Mouse (Mus musculus): ENCODE results near the gene Htatip2.

Htatip2 gene

GRCm38 (mm10) chr7:49758934-49759571 is at the start of gene Htatip2:
Gene Htatip2 (plus strand): TSS chr7:49759115.
- WGBS = 2% methylated on average over 42 of the region's 42 CpGs

GRCm38 (mm10) chr7:49709381-49710021 is 49.4 kb upstream of the Htatip2 start:
- WGBS = 71% methylated on average over 9 of the region's 9 CpGs

GRCm38 (mm10) chr7:49717942-49718733 is 40.8 kb upstream of the Htatip2 start:
- WGBS = 77% methylated on average over 15 of the region's 15 CpGs

GRCm38 (mm10) chr7:49734342-49734741 is 24.6 kb upstream of the Htatip2 start:
- 79% methylated on average over 4 of the region's 4 CpGs for WGBS

GRCm38 (mm10) chr7:49739448-49739847 is 19.5 kb upstream of the Htatip2 start:
- 66% methylated on average over 8 of the region's 8 CpGs for WGBS

GRCm38 (mm10) chr7:49741474-49741873 is 17.4 kb upstream of the Htatip2 start:
- 58% methylated on average over 5 of the region's 5 CpGs for WGBS

GRCm38 (mm10) chr7:49741923-49742322 is 17.0 kb upstream of the Htatip2 start:
- 67% methylated on average over 10 of the region's 10 CpGs for WGBS

- WGBS = 10% methylated on average over 4 of the region's 4 CpGs
Observed at GRCm38 (mm10) chr7:49751148-49751547, 7.8 kb upstream of the Htatip2 start.

GRCm38 (mm10) chr7:49752730-49753506 is 6.0 kb upstream of the Htatip2 start:
- 36% methylated on average over 25 of the region's 25 CpGs for WGBS

- 2% methylated on average over 9 of the region's 9 CpGs for WGBS
Observed at GRCm38 (mm10) chr7:49754767-49755166, 4.1 kb upstream of the Htatip2 start.

- 42% methylated on average over 13 of the region's 13 CpGs for WGBS
Observed at GRCm38 (mm10) chr7:49762605-49763004, 3.7 kb downstream of the Htatip2 start.

- WGBS = 61% methylated on average over 10 of the region's 10 CpGs
Observed at GRCm38 (mm10) chr7:49764011-49764716, 5.2 kb downstream of the Htatip2 start.

GRCm38 (mm10) chr7:49766166-49766565 is 7.3 kb downstream of the Htatip2 start:
- WGBS = 93% methylated on average over 7 of the region's 7 CpGs

- WGBS = 51% methylated on average over 9 of the region's 9 CpGs
Observed at GRCm38 (mm10) chr7:49768509-49768908, 9.6 kb downstream of the Htatip2 start.

- WGBS = 94% methylated on average over 2 of the region's 2 CpGs
Observed at GRCm38 (mm10) chr7:49774396-49774795, 15.5 kb downstream of the Htatip2 start.

- 49% methylated on average over 3 of the region's 3 CpGs for WGBS
Observed at GRCm38 (mm10) chr7:49777585-49777984, 18.7 kb downstream of the Htatip2 start.

- WGBS = under 1% methylated on average over 89 of the region's 92 CpGs
Observed at GRCm38 (mm10) chr7:49778114-49778901, 19.4 kb downstream of the Htatip2 start, which contains the start of gene Prmt3. Gene Prmt3 (plus strand): TSS chr7:49778346.

GRCm38 (mm10) chr7:49778904-49779615 is 20.1 kb downstream of the Htatip2 start:
- 44% methylated on average over 12 of the region's 12 CpGs for WGBS

- 95% methylated on average over 2 of the region's 2 CpGs for WGBS
Observed at GRCm38 (mm10) chr7:49783017-49783416, 24.1 kb downstream of the Htatip2 start.

- 93% methylated on average over 7 of the region's 7 CpGs for WGBS
Observed at GRCm38 (mm10) chr7:49785141-49785540, 26.2 kb downstream of the Htatip2 start.

Measured in cerebral cortex, adult 2 months (tissue).